Mouse (Mus musculus) bone marrow, adult 2 months (tissue): Measurements from ENCODE around the gene Zdhhc9.

ENCODE experiments used
- CTCF ChIP-seq: fragments of 200-500 bp; IDR thresholded peaks from 2 replicates; pipeline ENCODE4 v1.5.1; 2011; ENCODE audit warnings: low read length, control low read depth; ENCODE audit not compliant: control insufficient read depth, insufficient read depth
- POLR2A ChIP-seq: fragments of 200-500 bp; IDR thresholded peaks from 2 replicates; pipeline ENCODE4 v1.6.1; 2011; ENCODE audit warnings: low read depth, mild to moderate bottlenecking, control low read depth, low read length, borderline replicate concordance; ENCODE audit not compliant: control insufficient read depth

GRCm38 (mm10) chrX:48170368-48170767 lies 38.3 kb downstream of the Zdhhc9 start:
- no peak for TF ChIP-seq CTCF
- TF ChIP-seq POLR2A = no peak
